Comparison of ENCODE assay signal across 9 mouse cellular contexts in the genomic region with DNA sequence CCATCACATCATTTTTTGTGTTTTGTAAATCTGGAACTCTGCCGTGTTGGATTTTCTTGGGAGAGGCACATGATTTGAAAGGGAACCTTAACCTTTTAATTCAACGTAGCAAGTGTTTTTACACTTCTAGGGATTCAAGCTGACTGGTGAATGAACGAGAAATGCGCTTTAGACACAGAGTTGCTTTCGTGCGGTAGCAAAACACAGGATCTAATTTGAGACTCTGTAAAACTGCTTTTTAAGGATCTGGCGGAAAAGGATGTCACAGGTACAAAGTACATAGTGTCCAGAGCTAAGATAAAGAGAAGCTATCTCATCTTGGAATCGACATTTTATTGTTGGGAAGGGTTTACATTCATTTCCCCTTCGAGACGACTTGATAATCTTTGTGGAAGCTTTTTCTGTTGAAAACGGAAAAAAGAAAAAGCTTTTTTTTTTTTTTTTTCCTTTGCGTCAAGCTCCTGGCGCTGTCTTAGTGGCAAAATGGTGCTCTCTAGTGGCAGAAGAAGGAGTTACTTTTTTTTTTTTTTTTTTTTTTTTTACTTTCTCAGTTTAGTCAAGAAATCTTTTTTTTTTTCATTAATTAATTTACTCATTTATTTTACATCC. TPM values are rescaled to one million over a fixed set of nuclear protein-coding genes. Genes with fewer than 3 reads are reported as not detected.
DNase-seq lines count a peak whose midpoint lies in the region; ATAC-seq and TF ChIP-seq lines count a peak whose summit lies in the region.
"Had no signal": no experiment of that assay in that cellular context is flagged by ENCODE, and none has a peak within 500 bp of the region (broad histone marks: within the 10 kb centered on the region; RNA-seq: fewer than 3 reads in every experiment).

No protein-coding gene starts in this region.

- H3K4me3 ChIP-seq in kidney, postnatal 0 days (replicated peaks; ENCODE audit: low read depth, low read length) = peak overlapping the region; percentile 17
- H3K4me3 ChIP-seq in midbrain, embryonic 13.5 days (replicated peaks) = peak overlapping the region; percentile 29
- H3K4me3 ChIP-seq: erythroblast, embryonic 14.5 days had no signal

- H3K27me3 ChIP-seq in kidney, postnatal 0 days (ENCODE audit: insufficient read depth, low read length) = no peaks in the 10 kb centered on the region
- H3K27me3 ChIP-seq in midbrain, embryonic 13.5 days = no peaks in the 10 kb centered on the region

- no peaks in the 10 kb centered on the region for H3K4me1 ChIP-seq in kidney, postnatal 0 days (replicated peaks; ENCODE audit: insufficient read depth, low read length)
- no peaks in the 10 kb centered on the region for H3K4me1 ChIP-seq in midbrain, embryonic 13.5 days (replicated peaks)

- peak overlapping the region; percentile 53 for H3K4me2 ChIP-seq in kidney, postnatal 0 days (ENCODE audit: low read length)
- H3K4me2 ChIP-seq in midbrain, embryonic 13.5 days (replicated peaks) = peak overlapping the region; percentile 47

- no peak overlapping the region for H3K27ac ChIP-seq in kidney, postnatal 0 days
- no peak overlapping the region for H3K27ac ChIP-seq in midbrain, embryonic 13.5 days

- H3K36me3 ChIP-seq in kidney, postnatal 0 days (ENCODE audit: insufficient read depth, low read length) = no peaks in the 10 kb centered on the region
- H3K36me3 ChIP-seq in midbrain, embryonic 13.5 days = no peaks in the 10 kb centered on the region

- no peak overlapping the region for H3K9ac ChIP-seq in kidney, postnatal 0 days (ENCODE audit: low read depth, low read length)
- no peak overlapping the region; the same call in 1 of the 2 replicates for H3K9ac ChIP-seq in midbrain, embryonic 13.5 days (replicated peaks)

- no peak for ATAC-seq in kidney, postnatal 0 days (replicated peaks; ENCODE audit: low FRiP score, low read depth)
- ATAC-seq in midbrain, embryonic 13.5 days = no peak
- no peak for ATAC-seq in activated CD4-positive, CD25-positive, alpha-beta regulatory T cell, adult 4 months

- TF ChIP-seq CTCF in kidney, postnatal 0 days (IDR thresholded peaks at IDR 0.05; ENCODE audit: low read depth) = peak; percentile 71

- 9% methylated on average over 13 of the region's 13 CpGs for WGBS in kidney, postnatal 0 days
- 21% methylated on average over 13 of the region's 13 CpGs for WGBS in midbrain, embryonic 13.5 days

- no peaks in the 10 kb centered on the region for H3K9me3 ChIP-seq in kidney, postnatal 0 days (replicated peaks; ENCODE audit: low read length)
- no peaks in the 10 kb centered on the region for H3K9me3 ChIP-seq in midbrain, embryonic 13.5 days

- DNase-seq in kidney, postnatal 0 days (ENCODE audit: low spot score) = peak; percentile 70
- no peak for DNase-seq in kidney, adult 8-10 months
- peak; percentile 23 for DNase-seq in ZHBTc4 (ENCODE audit: low read depth, low spot score)
- DNase-seq in forelimb bud, embryonic 11.5 days (ENCODE audit: low read depth, low spot score) = peak; percentile 32
- no peak for DNase-seq in ovary, adult 18-20 months (ENCODE audit: low spot score)
- no peak for DNase-seq in left cerebral cortex, adult 8-10 months (ENCODE audit: low spot score in 2 of 2)

RNA-seq across cellular contexts. Expression of a gene that starts 23.6 kb away (rescaled TPM):
- 2.4 and 3.0 TPM in 2 replicates for polyA plus RNA-seq in kidney, postnatal 0 days (2015; fragmentation: Nextera tagmentation; extraction: Ambion mirVana)
- polyA plus RNA-seq in midbrain, embryonic 13.5 days (2015; fragmentation: Nextera tagmentation; extraction: Ambion mirVana) = 0.23 TPM in 1 of 2 replicates, not detected in the other
- total RNA-seq in left cerebral cortex, adult 8-10 months (2022) = under 1 TPM; 0.35 to 0.82 (median 0.42) TPM
- polyA plus RNA-seq in activated CD4-positive, CD25-positive, alpha-beta regulatory T cell, adult 4 months (2017; shearing (Covaris generic)) = not detected
- polyA plus RNA-seq: erythroblast, embryonic 14.5 days had no signal

Comparison
In these comparisons a context has a peak if more than half of its experiments do, and no peak if none do; other contexts are left out.
1. DNase-seq: peak in kidney, postnatal 0 days (single experiment), ZHBTc4 (single experiment) and forelimb bud, embryonic 11.5 days (single experiment); none in kidney, adult 8-10 months (0 of 2), ovary, adult 18-20 months (single experiment) and left cerebral cortex, adult 8-10 months (0 of 2).